Mouse (Mus musculus) ES-E14 (cell line): ENCODE data around the gene Mettl26. TPM values are rescaled to one million over a fixed set of nuclear protein-coding genes. Genes with fewer than 3 reads are reported as not detected.
"Not testable (repeated sequence)": the region's sequence is repeated elsewhere in the genome, so short reads cannot be mapped to it uniquely, and the experiment has no call there.

Experiments
- DNase-seq: peaks from one replicate; pipeline ENCODE4 v3.0.0-alpha.2; 2013; ENCODE audit warnings: low read depth, low spot score
- H3K27ac ChIP-seq: 2 replicates; pipeline ENCODE4 v1.5.1; 2012; ENCODE audit warnings: low read depth, mild to moderate bottlenecking, low read length, moderate library complexity, mixed read lengths; ENCODE audit not compliant: poor library complexity, insufficient read depth, severe bottlenecking
- H3K36me3 ChIP-seq: 2 replicates; pipeline ENCODE4 v1.6.1; 2012; ENCODE audit warnings: mild to moderate bottlenecking, low read length, moderate library complexity, mixed read lengths; ENCODE audit not compliant: control insufficient read depth, poor library complexity, insufficient read depth, severe bottlenecking
- H3K4me1 ChIP-seq, 2 experiments: fragments of 150-350 bp in 1 of 2; sonication (generic) in 1 of 2; 2 replicates each; pipeline ENCODE4 v1.6.1; 2012; ENCODE audit warnings: low read length in 2 of 2, mild to moderate bottlenecking in 1 of 2, mixed read lengths in 1 of 2; ENCODE audit not compliant: control insufficient read depth in 2 of 2, insufficient read depth in 2 of 2, poor library complexity in 1 of 2
- H3K4me3 ChIP-seq, 2 experiments: fragments of 150-350 bp in 1 of 2; sonication (generic) in 1 of 2; 2 replicates each; pipeline ENCODE4 v1.5.1; 2012; ENCODE audit warnings: low read length in 2 of 2, low read depth in 1 of 2, mild to moderate bottlenecking in 1 of 2, mixed read lengths in 1 of 2; ENCODE audit not compliant: insufficient read depth in 1 of 2, poor library complexity in 1 of 2, severe bottlenecking in 1 of 2
- H3K9ac ChIP-seq: 2 replicates; pipeline ENCODE4 v1.6.1; 2012; ENCODE audit warnings: low read depth, mild to moderate bottlenecking, low read length, mixed read lengths; ENCODE audit not compliant: poor library complexity, insufficient read depth, severe bottlenecking
- H3K9me3 ChIP-seq: fragments of 150-350 bp; sonication (generic); 2 replicates; pipeline ENCODE4 v1.6.1; 2012; ENCODE audit warnings: low read depth, mild to moderate bottlenecking, low read length; ENCODE audit not compliant: control insufficient read depth, insufficient read depth
- CHD2 ChIP-seq: IDR thresholded peaks from 2 replicates; pipeline ENCODE4 v1.6.1; 2014; ENCODE audit warnings: mild to moderate bottlenecking, low read depth, low read length, inconsistent platforms
- HCFC1 ChIP-seq: IDR thresholded peaks from 2 replicates; pipeline ENCODE4 v1.6.1; 2012; ENCODE audit warnings: low read length, inconsistent platforms, borderline replicate concordance; ENCODE audit not compliant: insufficient read depth
- MAFK ChIP-seq: IDR thresholded peaks from 2 replicates; pipeline ENCODE4 v1.6.1; 2014; ENCODE audit warnings: mild to moderate bottlenecking, low read depth, low read length, inconsistent platforms; ENCODE audit not compliant: insufficient read depth
- ZC3H11A ChIP-seq: IDR thresholded peaks from 2 replicates; pipeline ENCODE4 v1.6.1; 2012; ENCODE audit warnings: low read depth, mild to moderate bottlenecking, inconsistent platforms, low read length, borderline replicate concordance
- ZNF384 ChIP-seq: IDR thresholded peaks from 2 replicates; pipeline ENCODE4 v1.6.1; 2012; ENCODE audit warnings: low read depth, low read length, inconsistent platforms
- in situ Hi-C, 2 experiments: fragments of 600-800 bp; cut with MboI; formaldehyde crosslinking; loops; one replicate each; pipeline ENCODE4 v1.15.1; 2025; ENCODE audit warnings: low sequenced_read_pairs in 2 of 2, inconsistent platforms in 1 of 2; ENCODE audit not compliant: unreplicated experiment in 2 of 2
- total RNA-seq: library from RNA; depleted of rRNA; stranded (reverse); fragments of 300-350 nt; gene quantifications from 2 replicates; pipeline ENCODE4 v1.2.3, GENCODE M21; 2012

The Mettl26 gene
- total RNA-seq, 1 experiment: 26.6 TPM

GRCm38 (mm10) chr17:25868601-25869191, 6.2 kb upstream of the Mettl26 start, which contains the start of gene Mcrip2:
Gene Mcrip2, minus strand, starts transcription at chr17:25868764.
- H3K4me3 ChIP-seq: peak within 1 kb of the TSS; percentile 85 to 93

DNA sequence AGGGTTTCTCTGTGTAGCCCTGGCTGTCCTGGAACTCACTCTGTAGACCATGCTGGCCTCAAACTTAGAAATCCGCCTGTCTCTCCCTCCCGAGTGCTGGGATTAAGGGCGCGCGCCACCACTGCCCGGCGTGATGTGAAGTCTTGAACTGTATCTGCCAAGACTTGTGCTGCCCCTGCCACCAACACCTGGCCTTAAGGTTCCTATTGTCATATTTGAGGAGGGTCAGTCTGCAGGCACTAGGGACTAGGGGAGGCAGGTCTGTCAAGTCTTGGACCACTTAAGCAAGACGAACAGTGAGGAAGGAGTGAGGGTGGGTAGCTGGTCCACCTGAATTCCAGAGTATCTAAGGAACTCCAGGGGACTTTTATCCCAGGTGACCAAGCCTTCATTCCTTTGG, 5.4 kb upstream of the Mettl26 start:
- no peak for TF ChIP-seq MAFK
- no peak for TF ChIP-seq ZNF384
- no peak for TF ChIP-seq ZC3H11A
- TF ChIP-seq CHD2: no peak
- no peak for TF ChIP-seq HCFC1
- in situ Hi-C loops: no loop called here
- H3K9me3 ChIP-seq: no peaks in the 10 kb centered on the region
- no peak overlapping the region for H3K9ac ChIP-seq
- H3K4me1 ChIP-seq: peaks cover 4 to 16% of the 10 kb centered on the region in 2 experiments; a peak in 2 of 4 replicates
- H3K4me3 ChIP-seq: no peak overlapping the region
- no peak for DNase-seq
- H3K36me3 ChIP-seq: no peaks in the 10 kb centered on the region
- H3K27ac ChIP-seq: no peak overlapping the region

More at GRCm38 (mm10) chr17:25868601-25869191, 6.2 kb upstream of the Mettl26 start, which contains the start of gene Mcrip2:
- Histone ChIP-seq H3K4me1 (peaks cover 4 to 10% of the 10 kb centered on the region in 2 experiments; a peak in 2 of 4 replicates), H3K27ac (no peak within 1 kb of the TSS), H3K9me3 (no peaks in the 10 kb centered on the region), H3K9ac (peak within 1 kb of the TSS; percentile 72), H3K36me3 (no peaks in the 10 kb centered on the region)
- peak; percentile 75 for DNase-seq
- TF ChIP-seq ZC3H11A (no peak), HCFC1 (no peak), MAFK (no peak), ZNF384 (no peak), CHD2 (no peak)
- in situ Hi-C loops: no loop called here

- no peak overlapping the region for H3K27ac ChIP-seq
- in situ Hi-C loops: no loop called here
- H3K36me3 ChIP-seq: no peaks in the 10 kb centered on the region
- DNase-seq: no peak
- H3K9ac ChIP-seq: no peak overlapping the region
- H3K9me3 ChIP-seq: no peaks in the 10 kb centered on the region
- TF ChIP-seq MAFK (no peak), ZNF384 (no peak), CHD2 (no peak), ZC3H11A (no peak), HCFC1 (no peak)
- no peak overlapping the region for H3K4me3 ChIP-seq
- H3K4me1 ChIP-seq: peaks cover 4 to 16% of the 10 kb centered on the region in 2 experiments; a peak in 2 of 4 replicates
Observed at GRCm38 (mm10) chr17:25869954-25870353, 4.9 kb upstream of the Mettl26 start.

GRCm38 (mm10) chr17:25871566-25871965, 3.3 kb upstream of the Mettl26 start:
- DNase-seq, H3K27ac ChIP-seq, in situ Hi-C loops, H3K4me3 ChIP-seq, H3K36me3 ChIP-seq, H3K9ac ChIP-seq, H3K9me3 ChIP-seq: not testable (repeated sequence)
- H3K4me1 ChIP-seq: peaks cover 4 to 16% of the 10 kb centered on the region in 2 experiments; a peak in 3 of 4 replicates

- Histone ChIP-seq H3K36me3 (peaks cover 1% of the 10 kb centered on the region; the same call in 1 of the 2 replicates), H3K9ac (no peak overlapping the region), H3K4me1 (peaks cover 4 to 15% of the 10 kb centered on the region in 2 experiments; a peak in 3 of 4 replicates), H3K9me3 (no peaks in the 10 kb centered on the region), H3K27ac (no peak overlapping the region), H3K4me3 (no peak overlapping the region)
- TF ChIP-seq HCFC1 (no peak), CHD2 (no peak), ZC3H11A (no peak), ZNF384 (no peak), MAFK (no peak)
- no peak for DNase-seq
- in situ Hi-C loops: no loop called here
Observed at GRCm38 (mm10) chr17:25872676-25873075, 2.2 kb upstream of the Mettl26 start.
